Mouse (Mus musculus) MEL (cell line): ENCODE data around the gene Appbp2. TPM values are rescaled to one million over a fixed set of nuclear protein-coding genes. Genes with fewer than 3 reads are reported as not detected.

Source experiments
- DNase-seq: peaks from one replicate; pipeline ENCODE4 v3.0.0; 2011; ENCODE audit warnings: low read depth, low spot score
- H3K27ac ChIP-seq: 2 replicates; pipeline ENCODE4 v1.5.1; 2012; ENCODE audit warnings: low read depth, mild to moderate bottlenecking, control low read depth, low read length, moderate library complexity; ENCODE audit not compliant: control insufficient read depth
- H3K27me3 ChIP-seq, 2 experiments: fragments of 150-350 bp in 1 of 2; sonication (generic) in 1 of 2; 2 replicates each; pipeline ENCODE4 v1.6.1; 2012; ENCODE audit warnings: low read length in 2 of 2, mild to moderate bottlenecking in 2 of 2, improper control_type of control experiment in 1 of 2, moderate library complexity in 1 of 2; ENCODE audit not compliant: insufficient read depth in 2 of 2, control insufficient read depth in 1 of 2
- H3K36me3 ChIP-seq, 2 experiments: 2 replicates each; pipeline ENCODE4 v1.6.1; 2012 to 2014; ENCODE audit warnings: low read length in 2 of 2, improper control_type of control experiment in 1 of 2, inconsistent platforms in 1 of 2, mild to moderate bottlenecking in 1 of 2; ENCODE audit not compliant: insufficient read depth in 2 of 2, control insufficient read depth in 1 of 2
- H3K4me1 ChIP-seq, 2 experiments: fragments of 150-350 bp in 1 of 2; sonication (generic) in 1 of 2; 2 replicates each; pipeline ENCODE4 v1.6.1; 2012; ENCODE audit warnings: low read length in 2 of 2, improper control_type of control experiment in 1 of 2, mild to moderate bottlenecking in 1 of 2; ENCODE audit not compliant: insufficient read depth in 2 of 2, control insufficient read depth in 1 of 2
- H3K4me3 ChIP-seq, 2 experiments: fragments of 150-350 bp in 1 of 2; sonication (generic) in 1 of 2; 2 replicates each; pipeline ENCODE4 v1.5.1; 2012; ENCODE audit warnings: low read depth in 2 of 2, low read length in 2 of 2, mild to moderate bottlenecking in 2 of 2, moderate library complexity in 2 of 2, control low read depth in 1 of 2, improper control_type of control experiment in 1 of 2; ENCODE audit not compliant: control insufficient read depth in 1 of 2, insufficient read depth in 1 of 2
- H3K79me2 ChIP-seq: 2 replicates; pipeline ENCODE4 v1.6.1; 2012; ENCODE audit warnings: mild to moderate bottlenecking, low read length, moderate library complexity; ENCODE audit not compliant: control insufficient read depth, poor library complexity, insufficient read depth
- H3K9ac ChIP-seq: 2 replicates; pipeline ENCODE4 v1.6.1; 2012; ENCODE audit warnings: low read depth, mild to moderate bottlenecking, control low read depth, low read length, moderate library complexity; ENCODE audit not compliant: control insufficient read depth, poor library complexity, severe bottlenecking
- H3K9me3 ChIP-seq: fragments of 150-350 bp; sonication (generic); replicated peaks from 2 replicates; pipeline ENCODE4 v1.6.1; 2012; ENCODE audit warnings: mild to moderate bottlenecking, low read length, improper control_type of control experiment, moderate library complexity; ENCODE audit not compliant: insufficient read depth
- BHLHE40 ChIP-seq: IDR thresholded peaks from 2 replicates; pipeline ENCODE4 v1.6.1; 2012; ENCODE audit warnings: low read depth, mild to moderate bottlenecking, inconsistent platforms, low read length, improper control_type of control experiment, borderline replicate concordance
- CHD1 ChIP-seq: IDR thresholded peaks from 2 replicates; pipeline ENCODE4 v1.6.1; 2012; ENCODE audit warnings: low read depth, mild to moderate bottlenecking, inconsistent platforms, low read length, improper control_type of control experiment
- CTCF ChIP-seq, 3 experiments: IDR thresholded peaks in 2 of 3; conservative IDR thresholded peaks in 1 of 3; 2 replicates each; pipeline ENCODE4 v1.5.1; 2011 to 2012; ENCODE audit warnings: low read length in 3 of 3, low read depth in 2 of 3, mild to moderate bottlenecking in 2 of 3, improper control_type of control experiment in 1 of 3, inconsistent platforms in 1 of 3, mixed read lengths in 1 of 3, moderate library complexity in 1 of 3; ENCODE audit not compliant: control insufficient read depth in 1 of 3, insufficient read depth in 1 of 3, poor library complexity in 1 of 3, severe bottlenecking in 1 of 3
- E2F4 ChIP-seq: IDR thresholded peaks from 2 replicates; pipeline ENCODE4 v1.6.1; 2011; ENCODE audit warnings: low read depth, low read length, improper control_type of control experiment, borderline replicate concordance
- ETS1 ChIP-seq: IDR thresholded peaks from 2 replicates; pipeline ENCODE4 v1.6.1; 2012; ENCODE audit warnings: low read depth, mild to moderate bottlenecking, inconsistent platforms, low read length, improper control_type of control experiment, moderate library complexity
- GABPA ChIP-seq: IDR thresholded peaks from 2 replicates; pipeline ENCODE4 v1.6.1; 2012; ENCODE audit warnings: low read depth, mild to moderate bottlenecking, inconsistent platforms, low read length, improper control_type of control experiment, moderate library complexity
- GATA1 ChIP-seq: IDR thresholded peaks from 2 replicates; pipeline ENCODE4 v1.6.1; 2011; ENCODE audit warnings: low read depth, low read length, improper control_type of control experiment
- JUND ChIP-seq: IDR thresholded peaks from 2 replicates; pipeline ENCODE4 v1.6.1; 2011; ENCODE audit warnings: low read depth, mild to moderate bottlenecking, improper control_type of control experiment, low read length
- MAFK ChIP-seq: IDR thresholded peaks from 2 replicates; pipeline ENCODE4 v1.6.1; 2011; ENCODE audit warnings: low read depth, mild to moderate bottlenecking, low read length, improper control_type of control experiment, borderline replicate concordance
- MAZ ChIP-seq: IDR thresholded peaks from 2 replicates; pipeline ENCODE4 v1.6.1; 2012; ENCODE audit warnings: low read depth, mild to moderate bottlenecking, inconsistent platforms, low read length, improper control_type of control experiment
- MYC ChIP-seq: IDR thresholded peaks from 2 replicates; pipeline ENCODE4 v1.6.1; 2011; ENCODE audit warnings: low read depth, mild to moderate bottlenecking, low read length, improper control_type of control experiment, moderate library complexity
- NELFE ChIP-seq: IDR thresholded peaks from 2 replicates; pipeline ENCODE4 v1.6.1; 2011; ENCODE audit warnings: low read depth, low read length, improper control_type of control experiment
- POLR2AphosphoS2 ChIP-seq: IDR thresholded peaks from 2 replicates; pipeline ENCODE4 v1.6.1; 2011; ENCODE audit warnings: low read length, improper control_type of control experiment
- RAD21 ChIP-seq: IDR thresholded peaks from 2 replicates; pipeline ENCODE4 v1.6.1; 2011; ENCODE audit warnings: mild to moderate bottlenecking, low read depth, low read length, improper control_type of control experiment
- SIN3A ChIP-seq: IDR thresholded peaks from 2 replicates; pipeline ENCODE4 v1.6.1; 2012; ENCODE audit warnings: low read length, improper control_type of control experiment, inconsistent platforms
- TCF12 ChIP-seq: IDR thresholded peaks from 2 replicates; pipeline ENCODE4 v1.6.1; 2014; ENCODE audit warnings: low read depth, mild to moderate bottlenecking, inconsistent platforms, low read length, improper control_type of control experiment, moderate library complexity
- USF1 ChIP-seq: IDR thresholded peaks from 2 replicates; pipeline ENCODE4 v1.6.1; 2014; ENCODE audit warnings: low read depth, mild to moderate bottlenecking, inconsistent platforms, low read length, improper control_type of control experiment, moderate library complexity
- USF2 ChIP-seq, 2 experiments: IDR thresholded peaks; 2 replicates each; pipeline ENCODE4 v1.6.1; 2011 to 2012; ENCODE audit warnings: improper control_type of control experiment in 2 of 2, low read length in 2 of 2, borderline replicate concordance in 1 of 2, inconsistent platforms in 1 of 2, low read depth in 1 of 2, mild to moderate bottlenecking in 1 of 2; ENCODE audit not compliant: insufficient read depth in 1 of 2
- ZC3H11A ChIP-seq: IDR thresholded peaks from 2 replicates; pipeline ENCODE4 v1.6.1; 2012; ENCODE audit warnings: low read depth, mild to moderate bottlenecking, inconsistent platforms, low read length, improper control_type of control experiment
- ZKSCAN1 ChIP-seq: IDR thresholded peaks from 2 replicates; pipeline ENCODE4 v1.6.1; 2012; ENCODE audit warnings: low read depth, mild to moderate bottlenecking, inconsistent platforms, low read length, improper control_type of control experiment, moderate library complexity
- ZNF384 ChIP-seq: IDR thresholded peaks from 2 replicates; pipeline ENCODE4 v1.6.1; 2012; ENCODE audit warnings: low read depth, mild to moderate bottlenecking, inconsistent platforms, low read length, improper control_type of control experiment
- polyA plus RNA-seq, 2 experiments: library from polyadenylated mRNA; stranded (reverse) in 1 of 2; unstranded in 1 of 2; fragments of >175 nt in 1 of 2; fragments of >200 nt in 1 of 2; gene quantifications; 2 replicates each; pipeline versions ENCODE4 v1.2.1 to v1.2.4; 2012; ENCODE audit warnings: low replicate concordance in 2 of 2, low read depth in 1 of 2; ENCODE audit not compliant: insufficient read length in 2 of 2, insufficient read depth in 1 of 2, missing spikeins in 1 of 2
- total RNA-seq: library from RNA; depleted of rRNA; stranded (reverse); fragments of 300-350 nt; gene quantifications from 2 replicates; pipeline ENCODE4 v1.2.3, GENCODE M21; 2012; rRNA removed

Appbp2 gene
- total and polyA plus RNA-seq, 3 experiments = 25.5 to 157 (median 34.4) TPM

GRCm38 (mm10) chr11:85139581-85140540, 95.1 kb downstream of the Appbp2 start, which contains the start of gene Usp32 (continued):
- TF ChIP-seq MAFK (no peak), GATA1 (no peak), NELFE (peak; percentile 87), USF2 (IDR thresholded peaks at IDR 0.05; ENCODE audit: borderline replicate concordance in 1 of 2, insufficient read depth in 1 of 2, low read depth in 1 of 2, low read length in 2 of 2) (peak; percentile 44 to 69; a peak in 3 of 4 replicates), GABPA (no peak), POLR2AphosphoS2 (peak; percentile 72; the same call in 1 of the 2 replicates), ZKSCAN1 (no peak), SIN3A (peak; percentile 56), ETS1 (peak; percentile 88), TCF12 (peak; percentile 63), USF1 (peak; percentile 93), RAD21 (no peak), MAZ (peak; percentile 96), ZC3H11A (no peak), BHLHE40 (peak; percentile 56; the same call in 1 of the 2 replicates), CHD1 (no peak), CTCF (IDR thresholded peaks at IDR 0.05 in 2 of 3, conservative IDR thresholded peaks at IDR 0.05 in 1 of 3; ENCODE audit: control insufficient read depth in 1 of 3, insufficient read depth in 1 of 3, low read depth in 2 of 3, low read length in 3 of 3, poor library complexity in 1 of 3, severe bottlenecking in 1 of 3) (0 out of 6 replicates have a peak, but pooled peaks of 1 of the 3 experiments have one; percentile 10)

GRCm38 (mm10) chr11:85138776-85139474, 96.0 kb downstream of the Appbp2 start:
- H3K4me3 ChIP-seq = peak overlapping the region; percentile 72 to 98
- no peaks in the 10 kb centered on the region for H3K9me3 ChIP-seq
- DNase-seq = peak; percentile 63
- H3K36me3 ChIP-seq = peaks cover 0 to 22% of the 10 kb centered on the region in 2 experiments; a peak in 2 of 4 replicates
- TF ChIP-seq SIN3A (peak; percentile 37), MAFK (no peak), JUND (no peak), ZNF384 (peak; percentile 91), USF1 (peak; percentile 25; the same call in 1 of the 2 replicates), E2F4 (no peak), MYC (no peak)
- TF ChIP-seq, all 39 proteins: peak for 3
- peaks cover 10 to 11% of the 10 kb centered on the region in 2 experiments for H3K4me1 ChIP-seq
- peak overlapping the region; percentile 10 for H3K27ac ChIP-seq
- H3K9ac ChIP-seq = peak overlapping the region; percentile 93
- no peaks in the 10 kb centered on the region for H3K27me3 ChIP-seq
- H3K79me2 ChIP-seq = peaks cover 24% of the 10 kb centered on the region

Other genes starting within 250 kb of the Appbp2 start
- 11.3 and 12.5 TPM in 2 replicates for gene Usp32, start 95.0 kb downstream of the Appbp2 start, total RNA-seq
- 10 to 100 TPM in 1 of 2 experiments, not detected in 1; 11.5 TPM for gene Usp32, start 95.0 kb downstream of the Appbp2 start, polyA plus RNA-seq
- gene 1700125H20Rik, start 64.7 kb downstream of the Appbp2 start, total RNA-seq = not detected in 2 replicates
- gene 1700125H20Rik, start 64.7 kb downstream of the Appbp2 start, polyA plus RNA-seq = not detected
- gene Ppm1d, start 76.1 kb upstream of the Appbp2 start, total RNA-seq = 13.3 and 14.9 TPM in 2 replicates
- gene Ppm1d, start 76.1 kb upstream of the Appbp2 start, polyA plus RNA-seq = 10 to 100 TPM in 1 of 2 experiments, not detected in 1; 15.5 TPM
- gene Bcas3, start 118.0 kb upstream of the Appbp2 start, total RNA-seq = 5.9 and 8.6 TPM in 2 replicates
- 10 to 100 TPM in 1 of 2 experiments, not detected in 1; 14.7 TPM for gene Bcas3, start 118.0 kb upstream of the Appbp2 start, polyA plus RNA-seq